Mouse (Mus musculus): ENCODE measurements around the gene Zdhhc19.

- TF ChIP-seq CTCF (IDR thresholded peaks at IDR 0.05; ENCODE audit: extremely low read depth, insufficient read length, insufficient replicate concordance, low read depth, low read length) (no peak), POLR2A (IDR thresholded peaks at IDR 0.05; ENCODE audit: low read depth, low read length) (no peak)
Observed at GRCm38 (mm10) chr16:32519656-32520371, 23.7 kb downstream of the Zdhhc19 start.

Measured in small intestine, adult 2 months (tissue).